Mouse (Mus musculus): ENCODE data around the gene Exd1. TPM values are rescaled to one million over a fixed set of nuclear protein-coding genes. Genes with fewer than 3 reads are reported as not detected.

Exd1 gene
- polyA plus RNA-seq, 1 experiment from 2014 or later = 0.11 TPM

DNA sequence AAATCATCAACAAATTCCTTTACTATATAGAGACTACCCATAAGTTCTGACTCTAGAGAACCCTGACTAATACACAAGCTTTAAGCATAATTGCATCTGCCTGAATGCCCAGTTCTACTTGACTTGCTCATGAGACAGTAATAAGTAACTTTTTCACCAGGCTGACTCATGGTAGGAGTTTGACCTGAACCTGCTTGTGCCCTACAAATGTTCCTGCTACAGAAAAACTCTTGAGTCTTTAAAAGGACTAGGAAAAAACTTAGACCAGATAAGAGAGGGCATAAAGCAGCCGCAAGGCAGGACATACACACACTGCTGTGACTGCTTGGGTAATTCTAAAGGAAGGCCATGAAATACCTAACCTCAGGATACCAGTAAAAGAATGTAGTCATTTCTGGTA is 65.1 kb downstream of the Exd1 start:
- Histone ChIP-seq H3K4me3 (ENCODE audit: low read depth, low read length) (no peak overlapping the region), H3K4me2 (replicated peaks; ENCODE audit: low read depth, low read length) (no peak overlapping the region), H3K36me3 (ENCODE audit: insufficient read depth, low read length) (no peaks in the 10 kb centered on the region), H3K27me3 (replicated peaks; ENCODE audit: insufficient read depth, low read length) (no peaks in the 10 kb centered on the region), H3K9me3 (ENCODE audit: low read length) (no peaks in the 10 kb centered on the region), H3K9ac (replicated peaks; ENCODE audit: low read depth) (no peak overlapping the region), H3K27ac (ENCODE audit: low read length) (no peak overlapping the region), H3K4me1 (ENCODE audit: insufficient read depth, low read depth, low read length) (no peaks in the 10 kb centered on the region)
- WGBS = 73% methylated on average over 1 of the region's 1 CpGs
- TF ChIP-seq EP300 (IDR thresholded peaks at IDR 0.05) = no peak
- no peak for TF ChIP-seq CTCF (IDR thresholded peaks at IDR 0.05)
- DNase-seq (ENCODE audit: low spot score) (no peak), ATAC-seq (no peak)

GRCm38 (mm10) chr2:119478397-119478749 is 69.1 kb downstream of the Exd1 start:
- TF ChIP-seq EP300 (IDR thresholded peaks at IDR 0.05) = no peak
- DNase-seq (ENCODE audit: low spot score) (no peak), ATAC-seq (no peak)
- no peaks in the 10 kb centered on the region for H3K9me3 ChIP-seq (ENCODE audit: low read length)
- peak overlapping the region; percentile 99 for H3K27ac ChIP-seq (ENCODE audit: low read length)
- H3K4me1 ChIP-seq (ENCODE audit: insufficient read depth, low read depth, low read length) = no peaks in the 10 kb centered on the region
- peak overlapping the region; percentile 71 for H3K4me2 ChIP-seq (replicated peaks; ENCODE audit: low read depth, low read length)
- H3K36me3 ChIP-seq (ENCODE audit: insufficient read depth, low read length) = no peaks in the 10 kb centered on the region
- peak overlapping the region; percentile 98 for H3K4me3 ChIP-seq (ENCODE audit: low read depth, low read length)
- no peaks in the 10 kb centered on the region for H3K27me3 ChIP-seq (replicated peaks; ENCODE audit: insufficient read depth, low read length)
- 8% methylated on average over 9 of the region's 9 CpGs for WGBS
- peak overlapping the region; percentile 99 for H3K9ac ChIP-seq (replicated peaks; ENCODE audit: low read depth)

GRCm38 (mm10) chr2:119477571-119478396 is 69.6 kb downstream of the Exd1 start, which contains the start of gene Ino80:
Gene Ino80 (minus strand): TSS chr2:119477687.
- WGBS = under 1% methylated on average over 62 of the region's 72 CpGs
- Histone ChIP-seq H3K27ac (ENCODE audit: low read length) (peak within 1 kb of the TSS; percentile 99), H3K9me3 (ENCODE audit: low read length) (no peaks in the 10 kb centered on the region), H3K27me3 (replicated peaks; ENCODE audit: insufficient read depth, low read length) (no peaks in the 10 kb centered on the region), H3K36me3 (ENCODE audit: insufficient read depth, low read length) (no peaks in the 10 kb centered on the region), H3K4me2 (replicated peaks; ENCODE audit: low read depth, low read length) (peak within 1 kb of the TSS; percentile 71), H3K9ac (replicated peaks; ENCODE audit: low read depth) (peak within 1 kb of the TSS; percentile 99), H3K4me1 (ENCODE audit: insufficient read depth, low read depth, low read length) (no peaks in the 10 kb centered on the region), H3K4me3 (ENCODE audit: low read depth, low read length) (peak within 1 kb of the TSS; percentile 98)
- peak; percentile 96 for ATAC-seq
- peak; percentile 100 for DNase-seq (ENCODE audit: low spot score)
- TF ChIP-seq EP300 (IDR thresholded peaks at IDR 0.05) (peak; percentile 65; the same call in 1 of the 2 replicates), CTCF (IDR thresholded peaks at IDR 0.05) (no peak)

DNA sequence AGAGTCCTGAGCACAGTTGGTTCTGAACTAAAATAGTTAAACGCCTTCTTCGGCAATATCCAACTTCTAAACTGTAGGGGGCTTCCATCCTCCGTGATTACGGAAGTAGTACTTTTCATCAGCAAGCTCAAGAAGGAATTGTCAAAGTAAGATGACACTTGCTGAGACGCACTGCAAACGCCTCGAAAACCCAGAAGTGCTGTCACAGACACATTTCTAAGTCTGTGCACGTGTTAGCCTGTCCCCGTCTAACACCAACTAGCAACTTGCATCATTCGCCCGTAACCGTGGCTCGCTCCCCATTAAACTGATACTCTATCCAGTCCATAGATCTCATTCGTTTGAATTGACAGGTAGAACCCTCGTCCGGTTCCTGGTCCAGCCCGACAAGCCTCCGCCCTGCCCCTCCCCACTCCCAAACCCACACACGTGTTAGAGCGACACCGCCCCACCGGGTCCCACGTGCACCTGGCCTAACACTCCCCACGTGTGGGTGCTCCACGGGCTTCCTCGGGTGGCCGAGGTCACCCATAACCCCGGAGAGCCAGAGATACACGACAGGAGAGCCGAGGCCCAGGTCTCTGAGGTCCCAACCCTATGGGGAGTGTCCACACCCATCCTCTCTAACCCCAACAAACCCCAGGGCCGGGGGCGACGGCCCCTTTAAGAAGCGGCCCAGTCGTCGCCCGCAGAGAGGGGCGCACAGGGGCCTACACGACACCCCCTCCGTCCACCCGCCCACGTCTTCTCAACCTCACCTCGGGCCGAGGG is 70.6 kb downstream of the Exd1 start:
- Histone ChIP-seq H3K27me3 (replicated peaks; ENCODE audit: insufficient read depth, low read length) (no peaks in the 10 kb centered on the region), H3K27ac (ENCODE audit: low read length) (peak overlapping the region; percentile 99), H3K4me3 (ENCODE audit: low read depth, low read length) (peak overlapping the region; percentile 98), H3K36me3 (ENCODE audit: insufficient read depth, low read length) (no peaks in the 10 kb centered on the region), H3K9me3 (ENCODE audit: low read length) (no peaks in the 10 kb centered on the region), H3K4me2 (replicated peaks; ENCODE audit: low read depth, low read length) (peak overlapping the region; percentile 71), H3K9ac (replicated peaks; ENCODE audit: low read depth) (peak overlapping the region; percentile 99), H3K4me1 (ENCODE audit: insufficient read depth, low read depth, low read length) (no peaks in the 10 kb centered on the region)
- TF ChIP-seq CTCF (IDR thresholded peaks at IDR 0.05) (peak; percentile 46), EP300 (IDR thresholded peaks at IDR 0.05) (no peak)
- DNase-seq (ENCODE audit: low spot score) = peak; percentile 80
- WGBS = under 1% methylated on average over 35 of the region's 44 CpGs
- peak; percentile 38 for ATAC-seq

DNA sequence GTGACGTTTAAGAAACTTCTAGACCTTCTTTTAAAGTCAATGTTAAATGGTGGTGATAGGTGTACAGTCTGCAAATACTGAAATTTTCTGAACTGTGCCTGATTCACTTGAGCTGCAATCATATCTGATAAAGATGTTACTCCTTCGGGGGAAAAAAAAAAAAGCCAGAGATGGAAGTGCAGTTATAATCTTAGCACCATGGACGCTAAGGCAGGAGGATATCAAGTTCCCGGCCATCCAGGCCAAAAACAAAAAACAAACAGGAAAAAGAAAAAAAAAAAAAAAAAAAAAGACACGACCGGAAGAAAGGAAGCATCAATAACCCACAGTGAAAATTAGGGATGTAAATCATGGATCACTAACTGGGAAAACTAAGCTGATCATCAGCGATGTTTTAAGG is 71.3 kb downstream of the Exd1 start:
- no peak for ATAC-seq
- Histone ChIP-seq H3K27me3 (replicated peaks; ENCODE audit: insufficient read depth, low read length) (no peaks in the 10 kb centered on the region), H3K27ac (ENCODE audit: low read length) (peak overlapping the region; percentile 99; the same call in 1 of the 2 replicates), H3K4me2 (replicated peaks; ENCODE audit: low read depth, low read length) (peak overlapping the region; percentile 71), H3K36me3 (ENCODE audit: insufficient read depth, low read length) (no peaks in the 10 kb centered on the region), H3K4me1 (ENCODE audit: insufficient read depth, low read depth, low read length) (no peaks in the 10 kb centered on the region), H3K9me3 (ENCODE audit: low read length) (no peaks in the 10 kb centered on the region), H3K9ac (replicated peaks; ENCODE audit: low read depth) (peak overlapping the region; percentile 99; the same call in 1 of the 2 replicates), H3K4me3 (ENCODE audit: low read depth, low read length) (peak overlapping the region; percentile 98)
- DNase-seq (ENCODE audit: low spot score) = no peak
- TF ChIP-seq CTCF (IDR thresholded peaks at IDR 0.05) (no peak), EP300 (IDR thresholded peaks at IDR 0.05) (no peak)
- WGBS = 6% methylated on average over 7 of the region's 7 CpGs

Other genes starting within 250 kb of the Exd1 start
- 22.7 and 25.9 TPM in 2 replicates for gene Dll4, start 221.8 kb downstream of the Exd1 start, polyA plus RNA-seq (2015; fragmentation: Nextera tagmentation; extraction: Ambion mirVana)
- gene Chac1, start 196.4 kb downstream of the Exd1 start, polyA plus RNA-seq (2015; fragmentation: Nextera tagmentation; extraction: Ambion mirVana) = 1.5 and 1.8 TPM in 2 replicates
- gene Ino80, start 69.9 kb downstream of the Exd1 start, polyA plus RNA-seq (2015; fragmentation: Nextera tagmentation; extraction: Ambion mirVana) = 3.2 and 3.4 TPM in 2 replicates
- 113 and 129 TPM in 2 replicates for gene Chp1, start 70 bp upstream of the Exd1 start, polyA plus RNA-seq (2015; fragmentation: Nextera tagmentation; extraction: Ambion mirVana)
- gene Nusap1, start 70.7 kb upstream of the Exd1 start, polyA plus RNA-seq (2015; fragmentation: Nextera tagmentation; extraction: Ambion mirVana) = 3.9 and 5.7 TPM in 2 replicates
- gene Oip5, start 70.8 kb upstream of the Exd1 start, polyA plus RNA-seq (2015; fragmentation: Nextera tagmentation; extraction: Ambion mirVana) = 2.8 and 3.0 TPM in 2 replicates
- 22.8 and 23.3 TPM in 2 replicates for gene Ndufaf1, start 115.2 kb upstream of the Exd1 start, polyA plus RNA-seq (2015; fragmentation: Nextera tagmentation; extraction: Ambion mirVana)
- 39.2 and 40.0 TPM in 2 replicates for gene Rtf1, start 127.4 kb upstream of the Exd1 start, polyA plus RNA-seq (2015; fragmentation: Nextera tagmentation; extraction: Ambion mirVana)
- 6.5 and 6.6 TPM in 2 replicates for gene Itpka, start 194.7 kb upstream of the Exd1 start, polyA plus RNA-seq (2015; fragmentation: Nextera tagmentation; extraction: Ambion mirVana)
- gene Ltk, start 212.8 kb upstream of the Exd1 start, polyA plus RNA-seq (2015; fragmentation: Nextera tagmentation; extraction: Ambion mirVana) = 0.79 and 1.3 TPM in 2 replicates
- gene Rpap1, start 239.9 kb upstream of the Exd1 start, polyA plus RNA-seq (2015; fragmentation: Nextera tagmentation; extraction: Ambion mirVana) = 10.0 and 11.0 TPM in 2 replicates